Mouse (Mus musculus): ENCODE data around the gene Ndufa4l2.

DNA sequence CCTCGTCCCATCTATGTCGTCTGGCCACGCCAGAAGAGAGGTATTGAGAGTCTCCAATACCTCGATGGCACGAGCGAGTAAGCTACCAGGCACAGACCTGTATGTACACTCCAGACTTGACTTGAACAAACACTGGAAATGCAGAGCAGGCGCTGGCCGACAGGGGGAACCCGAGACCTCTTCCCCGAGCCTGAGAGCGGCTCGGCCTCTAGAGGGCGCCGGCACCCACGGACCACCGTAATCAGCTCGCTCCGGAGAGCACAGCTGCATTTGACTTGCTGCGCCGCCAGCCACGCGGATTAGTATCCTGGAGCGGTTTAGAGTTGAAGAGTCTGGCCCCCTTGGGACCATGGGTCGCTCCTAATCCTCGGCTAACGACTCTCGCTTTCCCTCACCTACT is 2.0 kb upstream of the Ndufa4l2 start:
- TF ChIP-seq CTCF (IDR thresholded peaks at IDR 0.05; ENCODE audit: low read depth), result peak; percentile 100
- no peak for TF ChIP-seq EP300 (IDR thresholded peaks at IDR 0.05; ENCODE audit: low read depth)
